Mouse (Mus musculus) spleen, adult 2 months (tissue): ENCODE data around the gene Ubr4.

ENCODE experiments used
- CTCF ChIP-seq: fragments of 200-500 bp; IDR thresholded peaks from 2 replicates; pipeline ENCODE4 v1.5.1; 2011; ENCODE audit warnings: mild to moderate bottlenecking, inconsistent platforms; ENCODE audit not compliant: insufficient read depth, insufficient read length, insufficient replicate concordance; ENCODE audit errors: extremely low read depth
- POLR2A ChIP-seq: fragments of 200-500 bp; IDR thresholded peaks from 2 replicates; pipeline ENCODE4 v1.6.1; 2011; ENCODE audit warnings: low read depth, low read length, inconsistent platforms

DNA sequence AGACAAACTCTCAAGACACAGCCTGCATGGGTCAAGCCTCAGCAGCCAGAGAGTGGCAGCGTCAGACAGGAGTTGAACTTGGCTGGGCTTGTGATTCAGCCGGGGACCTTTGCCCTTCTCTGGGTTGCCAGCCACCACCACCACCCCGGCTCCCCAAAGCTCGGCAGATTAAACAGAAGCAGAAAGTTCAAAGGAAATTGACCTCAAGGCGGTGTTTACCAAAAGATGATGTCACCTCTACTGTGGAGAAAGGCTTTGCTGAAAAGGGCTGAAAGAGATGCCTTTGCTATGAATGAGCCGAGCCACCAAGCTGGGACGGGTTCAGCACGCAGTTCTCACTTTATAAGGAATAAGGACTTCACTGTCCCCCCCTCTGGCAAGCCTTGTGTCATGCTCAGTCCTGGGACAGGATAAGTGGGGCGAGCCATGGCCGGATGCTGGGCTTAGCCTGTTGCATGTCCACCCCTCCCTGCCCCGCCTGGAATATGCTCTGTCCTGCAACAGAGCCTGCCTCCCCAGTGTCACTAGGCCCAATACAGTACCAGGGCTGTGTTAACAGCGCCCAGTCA is 182.8 kb downstream of the Ubr4 start:
- TF ChIP-seq POLR2A (no peak), CTCF (no peak)
